ENCODE assay signal across 19 mouse cellular contexts in the genomic region with DNA sequence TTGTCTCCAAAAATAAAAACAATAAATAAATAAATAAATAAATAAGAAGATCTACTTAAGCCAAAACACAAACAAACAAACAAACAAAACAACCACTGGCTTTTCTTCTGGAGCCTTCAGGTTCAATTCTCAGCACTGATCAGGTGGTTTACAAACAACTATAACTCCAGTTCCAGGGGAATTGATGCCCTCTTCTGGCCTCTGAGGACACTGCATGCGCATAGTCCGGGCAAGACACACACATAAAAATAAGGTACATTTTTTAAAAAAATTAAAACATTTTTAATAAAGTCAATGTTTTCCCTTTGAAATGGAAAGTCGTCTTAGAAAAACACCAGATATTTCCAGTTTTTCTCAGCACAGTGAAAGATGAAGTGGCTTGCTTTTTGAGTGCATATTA. TPM values are rescaled to one million over a fixed set of nuclear protein-coding genes. Genes with fewer than 3 reads are reported as not detected.
A peak's percentile ranks its signal among the peaks of the same experiment; 100 is the strongest.
DNase-seq lines count a peak whose midpoint lies in the region; ATAC-seq and TF ChIP-seq lines count a peak whose summit lies in the region.
"Had no signal": no experiment of that assay in that cellular context is flagged by ENCODE, and none has a peak within 500 bp of the region (broad histone marks: within the 10 kb centered on the region; RNA-seq: fewer than 3 reads in every experiment).

No protein-coding gene starts in this region.

- ATAC-seq in hindbrain, postnatal 0 days, result no peak
- no peak for ATAC-seq in hindbrain, embryonic 16.5 days
- ATAC-seq: activated CD4-positive, CD25-positive, alpha-beta regulatory T cell, adult 4 months had no signal

- H3K9me3 ChIP-seq in hindbrain, postnatal 0 days (ENCODE audit: low read length), result no peaks in the 10 kb centered on the region
- H3K9me3 ChIP-seq in hindbrain, embryonic 16.5 days (ENCODE audit: control insufficient read depth, low read length), result no peaks in the 10 kb centered on the region
- H3K9me3 ChIP-seq in ES-Bruce4 (replicated peaks; ENCODE audit: control insufficient read depth, insufficient read depth, low read length, poor library complexity, severe bottlenecking), result no peaks in the 10 kb centered on the region
- H3K9me3 ChIP-seq: forebrain, embryonic 12.5 days; heart, embryonic 12.5 days; midbrain, embryonic 12.5 days had no signal

- 90% methylated on average over 3 of the region's 3 CpGs for WGBS in hindbrain, postnatal 0 days
- WGBS in hindbrain, embryonic 16.5 days, result 86% methylated on average over 3 of the region's 3 CpGs

- no peak for TF ChIP-seq EP300 in ES-Bruce4 (IDR thresholded peaks at IDR 0.05; ENCODE audit: insufficient read depth, low read depth, low read length)

- peak; percentile 21 for TF ChIP-seq CTCF in hindbrain, postnatal 0 days (IDR thresholded peaks at IDR 0.05; ENCODE audit: low read depth)
- peak; percentile 18 for TF ChIP-seq CTCF in ES-Bruce4 (IDR thresholded peaks at IDR 0.05; ENCODE audit: low read depth, low read length)
- TF ChIP-seq CTCF in embryonic fibroblast, embryonic 13.5 days (IDR thresholded peaks at IDR 0.05; ENCODE audit: borderline replicate concordance, insufficient read depth, low read length), result peak; percentile 12; the same call in 1 of the 2 replicates

- no peak for TF ChIP-seq POLR2A in ES-Bruce4 (IDR thresholded peaks at IDR 0.05; ENCODE audit: insufficient read depth, low read length)
- no peak for TF ChIP-seq POLR2A in embryonic fibroblast, embryonic 13.5 days (IDR thresholded peaks at IDR 0.05; ENCODE audit: low read depth, low read length)

- no peak overlapping the region for H3K27ac ChIP-seq in hindbrain, postnatal 0 days
- no peak overlapping the region for H3K27ac ChIP-seq in hindbrain, embryonic 16.5 days (ENCODE audit: low read depth, low read length)
- no peak overlapping the region for H3K27ac ChIP-seq in ES-Bruce4 (ENCODE audit: insufficient read depth, low read length)
- no peak overlapping the region for H3K27ac ChIP-seq in embryonic fibroblast, embryonic 13.5 days (ENCODE audit: insufficient read depth, low read length)
- H3K27ac ChIP-seq: forebrain, embryonic 12.5 days; midbrain, embryonic 12.5 days had no signal

- no peaks in the 10 kb centered on the region for H3K36me3 ChIP-seq in hindbrain, postnatal 0 days (ENCODE audit: insufficient read depth, low read length)
- H3K36me3 ChIP-seq in hindbrain, embryonic 16.5 days (ENCODE audit: control insufficient read depth, insufficient read depth, low read length), result no peaks in the 10 kb centered on the region
- no peaks in the 10 kb centered on the region for H3K36me3 ChIP-seq in ES-Bruce4 (ENCODE audit: control insufficient read depth, insufficient read depth, low read length, poor library complexity, severe bottlenecking)
- H3K36me3 ChIP-seq: forebrain, embryonic 12.5 days; G1E; heart, embryonic 12.5 days; midbrain, embryonic 12.5 days had no signal

- H3K4me1 ChIP-seq in hindbrain, postnatal 0 days (ENCODE audit: insufficient read depth, low read length), result no peaks in the 10 kb centered on the region
- no peaks in the 10 kb centered on the region for H3K4me1 ChIP-seq in hindbrain, embryonic 16.5 days (ENCODE audit: control insufficient read depth, insufficient read depth, low read depth, low read length)
- no peaks in the 10 kb centered on the region for H3K4me1 ChIP-seq in ES-Bruce4 (ENCODE audit: control insufficient read depth, insufficient read depth, low read length)
- no peaks in the 10 kb centered on the region for H3K4me1 ChIP-seq in embryonic fibroblast, embryonic 13.5 days (ENCODE audit: control insufficient read depth, insufficient read depth, low read length)
- H3K4me1 ChIP-seq: forebrain, embryonic 12.5 days; heart, embryonic 12.5 days; midbrain, embryonic 12.5 days had no signal

- no peak overlapping the region for H3K4me2 ChIP-seq in hindbrain, postnatal 0 days (ENCODE audit: low read depth, low read length)
- H3K4me2 ChIP-seq in hindbrain, embryonic 16.5 days (ENCODE audit: low read length), result no peak overlapping the region
- H3K4me2 ChIP-seq: forebrain, embryonic 12.5 days; heart, embryonic 12.5 days; midbrain, embryonic 12.5 days had no signal

- no peak overlapping the region for H3K4me3 ChIP-seq in hindbrain, postnatal 0 days (ENCODE audit: low read length)
- no peak overlapping the region for H3K4me3 ChIP-seq in hindbrain, embryonic 16.5 days (ENCODE audit: low read length)
- no peak overlapping the region for H3K4me3 ChIP-seq in ES-Bruce4 (ENCODE audit: low read depth, low read length)
- no peak overlapping the region for H3K4me3 ChIP-seq in embryonic fibroblast, embryonic 13.5 days (ENCODE audit: insufficient read depth, low read length)
- H3K4me3 ChIP-seq: forebrain, embryonic 12.5 days; heart, embryonic 12.5 days; midbrain, embryonic 12.5 days had no signal

- DNase-seq in hindbrain, postnatal 0 days (ENCODE audit: low spot score), result no peak
- DNase-seq in lung, postnatal 36 days, result peak; percentile 8
- DNase-seq in lung, postnatal 14 days, result no peak
- DNase-seq in liver, result no peak
- DNase-seq in cerebellum, postnatal 36 days, result no peak
- DNase-seq: adrenal gland, postnatal 25 days; cerebellum, adult 9-10 months; heart, postnatal 36 days; kidney, adult 8-10 months; right cerebral cortex, postnatal 14 days had no signal

- H3K9ac ChIP-seq in hindbrain, postnatal 0 days (replicated peaks; ENCODE audit: low read length), result no peak overlapping the region
- no peak overlapping the region for H3K9ac ChIP-seq in hindbrain, embryonic 16.5 days (ENCODE audit: low read depth, low read length)
- no peak overlapping the region for H3K9ac ChIP-seq in ES-Bruce4 (ENCODE audit: low read depth, poor library complexity, severe bottlenecking)
- H3K9ac ChIP-seq: forebrain, embryonic 12.5 days; heart, embryonic 12.5 days; midbrain, embryonic 12.5 days had no signal

- H3K27me3 ChIP-seq in hindbrain, postnatal 0 days (ENCODE audit: insufficient read depth, low read length), result no peaks in the 10 kb centered on the region
- no peaks in the 10 kb centered on the region for H3K27me3 ChIP-seq in hindbrain, embryonic 16.5 days (replicated peaks; ENCODE audit: control insufficient read depth, insufficient read depth, low read length)
- no peaks in the 10 kb centered on the region for H3K27me3 ChIP-seq in ES-Bruce4 (ENCODE audit: control insufficient read depth, insufficient read depth, low read length, poor library complexity, severe bottlenecking)
- H3K27me3 ChIP-seq: forebrain, embryonic 12.5 days; heart, embryonic 12.5 days; midbrain, embryonic 12.5 days had no signal

RNA-seq across cellular contexts. Expression of a gene that starts 33.4 kb away (rescaled TPM):
- 0.05 and 0.07 TPM in 2 replicates for total RNA-seq in hindbrain, postnatal 0 days (2014; rRNA removed)
- 0.21 and 0.24 TPM in 2 replicates for polyA plus RNA-seq in hindbrain, postnatal 0 days (2015; fragmentation: Nextera tagmentation; extraction: Ambion mirVana)
- polyA plus RNA-seq in hindbrain, embryonic 16.5 days (2015; fragmentation: Nextera tagmentation; extraction: Ambion mirVana), result 0.09 and 0.24 TPM in 2 replicates
- not detected in 2 replicates for polyA plus RNA-seq in ES-Bruce4 (2011; ENCODE audit: insufficient read depth, insufficient read length, low read depth, missing spikeins)
- 0.40 TPM in 1 of 2 replicates, not detected in the other for polyA plus RNA-seq in embryonic fibroblast, embryonic 13.5 days (2011; ENCODE audit: insufficient read length, low read depth, missing spikeins)
- total RNA-seq: G1E; liver, adult 2 months had no signal
- polyA plus RNA-seq: activated CD4-positive, CD25-positive, alpha-beta regulatory T cell, adult 4 months; G1E; liver, adult 2 months; midbrain, embryonic 12.5 days had no signal

RNA-seq across cellular contexts. Expression of a gene that starts 45.7 kb away (rescaled TPM):
- 8.4 and 10.4 TPM in 2 replicates for total RNA-seq in hindbrain, postnatal 0 days (2014; rRNA removed)
- polyA plus RNA-seq in hindbrain, postnatal 0 days (2015; fragmentation: Nextera tagmentation; extraction: Ambion mirVana), result 2.1 and 2.2 TPM in 2 replicates
- 1.2 and 1.5 TPM in 2 replicates for polyA plus RNA-seq in hindbrain, embryonic 16.5 days (2015; fragmentation: Nextera tagmentation; extraction: Ambion mirVana)
- 0.11 and 0.19 TPM in 2 replicates for polyA plus RNA-seq in ES-Bruce4 (2011; ENCODE audit: insufficient read depth, insufficient read length, low read depth, missing spikeins)
- 82.5 and 85.8 TPM in 2 replicates for polyA plus RNA-seq in embryonic fibroblast, embryonic 13.5 days (2011; ENCODE audit: insufficient read length, low read depth, missing spikeins)
- polyA plus RNA-seq: activated CD4-positive, CD25-positive, alpha-beta regulatory T cell, adult 4 months; G1E had no signal

Comparison
In these comparisons a context has a peak if more than half of its experiments do, and no peak if none do; other contexts are left out.
1. RNA of a gene that starts 45.7 kb away (polyA plus RNA-seq): 82.5 to 85.8 TPM in embryonic fibroblast, embryonic 13.5 days; 2.1 to 2.2 TPM in hindbrain, postnatal 0 days, 1.2 to 1.5 TPM in hindbrain, embryonic 16.5 days and 0.11 to 0.19 TPM in ES-Bruce4; every median in the first group is over 10 times any median in the second.
2. Peak in every context shown above with its lines, with median percentiles within 50 percentile points of each other: CTCF ChIP-seq.